Mouse (Mus musculus) bone marrow macrophage, adult 2 months (primary cell): ENCODE data around the gene Epo.

Experiments used
- CTCF ChIP-seq: IDR thresholded peaks from 2 replicates; pipeline ENCODE4 v1.5.1; 2012; ENCODE audit warnings: low read depth, mild to moderate bottlenecking, low read length, moderate library complexity
- POLR2A ChIP-seq: IDR thresholded peaks from 2 replicates; pipeline ENCODE4 v1.6.1; 2012; ENCODE audit warnings: mild to moderate bottlenecking, low read depth, low read length, borderline replicate concordance

DNA sequence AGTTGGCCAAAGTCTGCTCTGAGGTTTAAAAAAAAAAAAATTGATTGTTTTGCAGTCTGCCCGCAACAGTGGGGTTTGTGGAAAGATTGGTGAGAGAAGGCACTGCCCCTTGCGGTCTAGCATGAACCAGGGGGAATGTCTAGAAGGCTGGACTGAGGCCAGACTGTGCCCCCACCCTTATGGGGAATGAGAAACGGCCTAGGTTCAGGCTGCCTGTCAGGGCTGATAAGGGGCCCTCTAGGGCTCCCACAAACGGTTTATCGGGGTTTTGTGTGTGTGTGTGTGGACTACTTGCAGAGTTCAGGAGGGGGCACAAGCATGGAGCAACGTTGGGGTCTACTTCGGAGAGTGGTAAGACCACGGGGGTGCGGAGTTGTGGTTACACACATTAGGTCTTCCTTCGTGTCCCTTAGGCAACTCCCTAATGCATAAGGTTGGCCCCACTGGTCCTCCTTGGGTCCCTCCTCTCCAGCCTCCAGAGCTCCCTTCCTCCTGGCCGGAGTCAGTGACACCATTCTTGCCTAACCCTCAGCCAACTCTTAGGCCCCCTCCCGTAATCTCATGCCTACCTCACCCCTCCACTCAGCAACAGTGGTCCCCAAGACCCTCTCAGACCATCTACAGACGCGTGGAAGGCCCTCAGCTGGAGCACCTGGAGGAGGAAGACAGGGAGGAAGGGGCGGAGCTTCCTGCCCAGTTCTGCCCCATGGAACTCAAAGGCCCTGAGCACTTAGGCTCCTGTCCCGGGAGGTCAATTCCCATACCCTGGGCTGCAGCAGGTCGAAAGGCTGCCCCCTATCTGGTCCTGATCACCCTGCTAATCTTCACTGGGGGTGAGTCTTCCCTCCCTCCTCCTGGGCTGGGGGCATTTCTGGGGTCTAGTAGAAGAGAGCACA, 37.9 kb upstream of the Epo start:
- TF ChIP-seq POLR2A (no peak), CTCF (no peak)
